Comparison of ENCODE assay signal across 9 mouse cellular contexts in genomic region chr16:38091041-38091440, GRCm38 (mm10). TPM values are rescaled to one million over a fixed set of nuclear protein-coding genes. Genes with fewer than 3 reads are reported as not detected.
DNase-seq lines count a peak whose midpoint lies in the region; TF ChIP-seq lines count a peak whose summit lies in the region.
"Had no signal": no experiment of that assay in that cellular context is flagged by ENCODE, and none has a peak within 500 bp of the region (broad histone marks: within the 10 kb centered on the region; RNA-seq: fewer than 3 reads in every experiment).

No protein-coding gene starts in this region.

- H3K9ac ChIP-seq in liver, adult 2 months (ENCODE audit: low read depth, low read length): peak overlapping the region; percentile 57

- H3K79me2 ChIP-seq in liver, adult 2 months (ENCODE audit: control insufficient read depth, insufficient read depth, low read length): peaks cover 20% of the 10 kb centered on the region; the same call in 1 of the 2 replicates

- H3K27ac ChIP-seq in cerebellum, adult 2 months (ENCODE audit: insufficient read depth, low read length): no peak overlapping the region
- no peak overlapping the region for H3K27ac ChIP-seq in testis, adult 2 months (ENCODE audit: control insufficient read depth, insufficient read depth, low read depth, low read length)
- no peak overlapping the region for H3K27ac ChIP-seq in liver, adult 2 months (replicated peaks; ENCODE audit: insufficient read depth, low read depth, low read length)

- peak overlapping the region; percentile 92 for H3K4me3 ChIP-seq in cerebellum, adult 2 months (replicated peaks; ENCODE audit: insufficient read depth, low read depth, low read length)
- peak overlapping the region; percentile 60 for H3K4me3 ChIP-seq in testis, adult 2 months (ENCODE audit: control insufficient read depth, low read depth, low read length)
- H3K4me3 ChIP-seq in liver, adult 2 months (ENCODE audit: insufficient read depth, low read depth, low read length): peak overlapping the region; percentile 79

- TF ChIP-seq CTCF in cerebellum, adult 2 months (IDR thresholded peaks at IDR 0.05; ENCODE audit: borderline replicate concordance, insufficient read depth, low read depth, low read length): no peak
- no peak for TF ChIP-seq CTCF in testis, adult 2 months (IDR thresholded peaks at IDR 0.05; ENCODE audit: control insufficient read depth, insufficient read depth, insufficient replicate concordance, low read depth, low read length)
- no peak for TF ChIP-seq CTCF in liver, adult 2 months (IDR thresholded peaks at IDR 0.05; ENCODE audit: low read depth, low read length)

- under 1% methylated on average over 5 of the region's 5 CpGs for WGBS in cerebellum, adult 2 months
- under 1% methylated on average over 5 of the region's 5 CpGs for WGBS in liver, adult 2 months

- H3K4me1 ChIP-seq in cerebellum, adult 2 months (ENCODE audit: control insufficient read depth, insufficient read depth, low read length): peaks cover 7% of the 10 kb centered on the region; the same call in 1 of the 2 replicates
- no peaks in the 10 kb centered on the region; the same call in 1 of the 2 replicates for H3K4me1 ChIP-seq in testis, adult 2 months (ENCODE audit: control insufficient read depth, insufficient read depth, low read length)
- H3K4me1 ChIP-seq in liver, adult 2 months (ENCODE audit: control insufficient read depth, insufficient read depth, low read length): peaks cover 17% of the 10 kb centered on the region

- no peaks in the 10 kb centered on the region for H3K27me3 ChIP-seq in cerebellum, adult 2 months (ENCODE audit: control insufficient read depth, insufficient read depth, low read length)
- H3K27me3 ChIP-seq in testis, adult 2 months (ENCODE audit: control insufficient read depth, insufficient read depth, low read length): no peaks in the 10 kb centered on the region
- no peaks in the 10 kb centered on the region for H3K27me3 ChIP-seq in liver, adult 2 months (ENCODE audit: control insufficient read depth, insufficient read depth, low read length)

- DNase-seq in cerebellum, adult 2 months: no peak
- no peak for DNase-seq in cerebellum, postnatal 36 days
- DNase-seq in testis, postnatal 14 days (ENCODE audit: low spot score): no peak
- DNase-seq in liver, adult 2 months (ENCODE audit: extremely low read depth, low read depth, low spot score): no peak
- no peak for DNase-seq in frontal cortex, postnatal 10 days (ENCODE audit: low spot score in 2 of 2)
- DNase-seq in adrenal gland, postnatal 4 days (ENCODE audit: low spot score in 2 of 2): no peak
- DNase-seq in urinary bladder, postnatal 14 days (ENCODE audit: low spot score): no peak
- DNase-seq: gastrocnemius, postnatal 14 days had no signal

- no peak for TF ChIP-seq POLR2A in cerebellum, adult 2 months (IDR thresholded peaks at IDR 0.05; ENCODE audit: borderline replicate concordance, insufficient read depth, low read length)
- no peak for TF ChIP-seq POLR2A in testis, adult 2 months (IDR thresholded peaks at IDR 0.05; ENCODE audit: control insufficient read depth, low read depth, low read length)
- TF ChIP-seq POLR2A in liver, adult 2 months (IDR thresholded peaks at IDR 0.05; ENCODE audit: extremely low read depth, insufficient read depth, low read length): no peak

- no peaks in the 10 kb centered on the region for H3K36me3 ChIP-seq in testis, adult 2 months (ENCODE audit: control insufficient read depth, insufficient read depth, low read length)
- no peaks in the 10 kb centered on the region for H3K36me3 ChIP-seq in liver, adult 2 months (ENCODE audit: control insufficient read depth, insufficient read depth, low read length)

RNA-seq across cellular contexts. Expression of gene Gsk3b, which starts 2.2 kb away (rescaled TPM):
- polyA plus RNA-seq in cerebellum, adult 2 months (2012; rRNA removed): 46.3 and 48.7 TPM in 2 replicates
- 99.8 and 129 TPM in 2 replicates for polyA plus RNA-seq in testis, adult 2 months (2012; rRNA removed)
- total RNA-seq in liver, adult 2 months (2014; rRNA removed): 11.8 and 13.4 TPM in 2 replicates
- 4.8 and 5.8 TPM in 2 replicates for polyA plus RNA-seq in liver, adult 2 months (2012; rRNA removed)
- 10 to 100 TPM; 77.3 to 86.8 TPM for total RNA-seq in adrenal gland, postnatal 4 days (2021)
